Mouse (Mus musculus) central nervous system, embryonic 11.5 days (tissue): ENCODE measurements around the gene Chp2. TPM values are rescaled to one million over a fixed set of nuclear protein-coding genes. Genes with fewer than 3 reads are reported as not detected.

Source experiments
- polyA plus RNA-seq: library from polyadenylated mRNA; depleted of rRNA; stranded (reverse); fragments of >200 nt; gene quantifications from 2 replicates; pipeline ENCODE4 v1.2.3, GENCODE M21; 2012; rRNA removed

Gene Chp2
- 0.31 and 0.70 TPM in 2 replicates for polyA plus RNA-seq

DNA sequence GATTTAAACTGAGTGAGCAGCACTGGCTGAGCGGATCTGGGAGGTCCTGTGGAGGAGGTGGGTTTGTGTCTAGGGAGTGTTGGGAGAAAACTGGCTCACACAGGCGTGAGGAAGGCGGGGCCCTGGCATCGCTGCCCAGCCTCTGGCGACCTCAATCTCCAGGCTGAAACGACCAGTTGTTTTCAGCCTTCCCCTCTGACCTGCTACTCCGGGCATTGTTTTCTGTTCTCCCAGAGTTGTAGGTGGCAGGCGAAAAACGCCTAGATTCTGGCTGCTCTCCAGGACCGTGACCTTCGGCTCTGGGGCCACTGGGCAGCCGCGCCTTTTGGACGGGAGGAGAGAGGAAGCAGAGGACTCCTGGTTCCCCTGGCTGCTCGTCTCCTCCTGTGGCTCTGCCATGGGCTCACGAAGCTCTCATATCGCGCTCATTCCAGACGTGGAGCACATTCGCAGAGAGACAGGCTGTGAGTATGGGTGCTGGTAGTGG, at the start of gene Chp2:
Gene Chp2 (plus strand): TSS at position 182 of the 487 bp plus-strand sequence.

DNA sequence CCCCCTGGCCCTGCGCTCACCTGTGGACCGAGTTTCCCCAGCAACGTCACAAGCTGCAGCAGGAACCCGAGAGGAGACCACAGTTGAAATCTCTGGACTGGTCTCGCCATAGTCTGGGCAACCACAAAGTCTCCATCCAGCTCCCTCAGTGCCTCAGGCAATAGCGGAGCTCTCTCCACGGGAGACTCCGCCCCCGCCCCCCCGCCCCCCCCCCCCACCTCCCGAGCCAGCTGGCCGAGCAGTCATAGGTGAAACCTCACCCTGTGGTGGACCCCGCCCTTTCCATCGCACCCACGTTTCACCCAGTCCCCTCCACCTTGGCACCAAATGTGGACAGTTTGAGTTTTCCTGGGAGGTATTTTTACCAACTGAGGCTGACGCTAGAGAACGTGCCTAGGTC, 33.3 kb upstream of the Chp2 start, which contains the start of gene Ern2:
Gene Ern2 (minus strand): TSS at position 165 of the 400 bp plus-strand sequence.

Other genes with a start within 250 kb of the Chp2 start
- gene Cog7, start 237.8 kb upstream of the Chp2 start, polyA plus RNA-seq, result 12.3 and 13.8 TPM in 2 replicates
- 62.8 and 90.7 TPM in 2 replicates for gene Gga2, start 198.3 kb upstream of the Chp2 start, polyA plus RNA-seq
- gene Ubfd1, start 152.3 kb upstream of the Chp2 start, polyA plus RNA-seq, result 56.3 and 81.8 TPM in 2 replicates
- 11.9 and 13.1 TPM in 2 replicates for gene Ears2, start 152.2 kb upstream of the Chp2 start, polyA plus RNA-seq
- 114 and 185 TPM in 2 replicates for gene Ndufab1, start 117.6 kb upstream of the Chp2 start, polyA plus RNA-seq
- 15.6 and 18.9 TPM in 2 replicates for gene Palb2, start 86.5 kb upstream of the Chp2 start, polyA plus RNA-seq
- 69.4 and 109 TPM in 2 replicates for gene Dctn5, start 86.5 kb upstream of the Chp2 start, polyA plus RNA-seq
- gene Plk1, start 60.1 kb upstream of the Chp2 start, polyA plus RNA-seq, result 70.2 and 101 TPM in 2 replicates
- 0.08 and 0.12 TPM in 2 replicates for gene Ern2, start 33.3 kb upstream of the Chp2 start, polyA plus RNA-seq
- gene Prkcb, start 69.3 kb downstream of the Chp2 start, polyA plus RNA-seq, result 9.9 and 10.3 TPM in 2 replicates